In genomic region chr3:38232111-38233076, GRCm38 (mm10) we compare ENCODE assay signal across 8 mouse cellular contexts.
A peak's percentile ranks its signal among the peaks of the same experiment; 100 is the strongest.
DNase-seq lines count a peak whose midpoint lies in the region; ATAC-seq lines count a peak whose summit lies in the region.

No protein-coding gene starts in this region.

- H3K4me2 ChIP-seq in hindbrain, embryonic 14.5 days (replicated peaks) = peak overlapping the region; percentile 6; the same call in 1 of the 2 replicates
- no peak overlapping the region for H3K4me2 ChIP-seq in stomach, embryonic 14.5 days (replicated peaks; ENCODE audit: low read depth, low read length)

- DNase-seq in Muller cell, postnatal 12 days (ENCODE audit: inconsistent ontology term) = peak; percentile 77
- DNase-seq in cerebellum, adult 9-11 months = peak; percentile 18
- peak; percentile 59 to 69 for DNase-seq in gastrocnemius, adult 8-10 months (ENCODE audit: low spot score in 2 of 2)
- DNase-seq in hindbrain, embryonic 14.5 days (ENCODE audit: low spot score) = peak; percentile 65
- DNase-seq in lung, postnatal 10 days = peak; percentile 87
- no peak for DNase-seq in thymus, postnatal 25 days
- no peak for DNase-seq in natural killer cell, adult 2 months (ENCODE audit: low spot score in 2 of 2)

- peaks cover 10% of the 10 kb centered on the region; the same call in 1 of the 2 replicates for H3K4me1 ChIP-seq in hindbrain, embryonic 14.5 days (replicated peaks; ENCODE audit: control insufficient read depth, insufficient read depth, low read length)
- H3K4me1 ChIP-seq in stomach, embryonic 14.5 days (ENCODE audit: control insufficient read depth, insufficient read depth, low read length) = peaks cover 21% of the 10 kb centered on the region

- no peak overlapping the region for H3K9ac ChIP-seq in hindbrain, embryonic 14.5 days
- no peak overlapping the region for H3K9ac ChIP-seq in stomach, embryonic 14.5 days (replicated peaks; ENCODE audit: low read depth, low read length)

- no peak overlapping the region for H3K27ac ChIP-seq in hindbrain, embryonic 14.5 days
- H3K27ac ChIP-seq in stomach, embryonic 14.5 days (ENCODE audit: low read length) = peak overlapping the region; percentile 79

- no peaks in the 10 kb centered on the region for H3K27me3 ChIP-seq in hindbrain, embryonic 14.5 days (ENCODE audit: control insufficient read depth, insufficient read depth, low read length)
- no peaks in the 10 kb centered on the region for H3K27me3 ChIP-seq in stomach, embryonic 14.5 days (ENCODE audit: control insufficient read depth, insufficient read depth, low read length)

- WGBS in hindbrain, embryonic 14.5 days = 37% methylated on average over 14 of the region's 15 CpGs
- 45% methylated on average over 15 of the region's 15 CpGs for WGBS in stomach, embryonic 14.5 days

- H3K9me3 ChIP-seq in hindbrain, embryonic 14.5 days (ENCODE audit: control insufficient read depth, low read length) = no peaks in the 10 kb centered on the region
- H3K9me3 ChIP-seq in stomach, embryonic 14.5 days (ENCODE audit: control insufficient read depth, low read depth, low read length) = no peaks in the 10 kb centered on the region

- H3K4me3 ChIP-seq in hindbrain, embryonic 14.5 days (replicated peaks; ENCODE audit: low read length) = no peak overlapping the region
- no peak overlapping the region for H3K4me3 ChIP-seq in stomach, embryonic 14.5 days (ENCODE audit: low read depth, low read length)

- no peaks in the 10 kb centered on the region for H3K36me3 ChIP-seq in hindbrain, embryonic 14.5 days (replicated peaks; ENCODE audit: control insufficient read depth, insufficient read depth)
- H3K36me3 ChIP-seq in stomach, embryonic 14.5 days (ENCODE audit: control insufficient read depth, insufficient read depth, low read length) = no peaks in the 10 kb centered on the region

- peak; percentile 84 for ATAC-seq in hindbrain, embryonic 14.5 days (ENCODE audit: low FRiP score)
- peak; percentile 78; the same call in 1 of the 2 replicates for ATAC-seq in stomach, embryonic 14.5 days (ENCODE audit: insufficient number of reproducible peaks, insufficient read depth, low FRiP score, low read depth)

Comparison
In these comparisons a context has a peak if more than half of its experiments do, and no peak if none do; other contexts are left out.
1. DNase-seq: peak in Muller cell, postnatal 12 days (single experiment), cerebellum, adult 9-11 months (single experiment), gastrocnemius, adult 8-10 months (2 of 2), hindbrain, embryonic 14.5 days (single experiment) and lung, postnatal 10 days (single experiment); none in thymus, postnatal 25 days (single experiment) and natural killer cell, adult 2 months (0 of 2).